Mouse (Mus musculus): ENCODE results near the gene Pdzrn3. TPM values are rescaled to one million over a fixed set of nuclear protein-coding genes. Genes with fewer than 3 reads are reported as not detected.

The Pdzrn3 gene
- total and polyA plus RNA-seq, 3 experiments: 0.08 TPM; not detected in 2

DNA sequence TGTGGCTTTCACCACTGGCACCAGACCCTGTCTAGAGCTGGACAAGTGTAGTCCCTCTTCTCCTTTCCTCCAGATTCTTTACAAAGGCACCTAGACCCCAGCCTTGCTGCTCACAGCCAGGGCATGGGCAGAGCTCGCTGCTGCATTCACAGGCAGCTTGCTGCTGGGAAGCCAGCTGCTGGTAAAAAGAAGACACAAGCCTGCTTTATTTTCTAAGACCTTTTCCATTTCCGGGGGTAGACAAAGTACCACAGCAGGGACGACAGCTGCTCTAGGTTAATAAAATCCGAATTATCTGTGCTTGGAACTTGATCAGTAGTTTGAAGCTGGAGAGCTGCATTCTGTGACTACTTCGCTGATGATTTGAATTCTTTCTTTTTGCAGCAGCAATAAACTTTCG lies 59.2 kb downstream of the Pdzrn3 start:
- no peak overlapping the region for H3K9ac ChIP-seq (ENCODE audit: control insufficient read depth, low read depth, low read length, poor library complexity, severe bottlenecking)
- no peak for DNase-seq (ENCODE audit: low read depth, low spot score)
- H3K27me3 ChIP-seq (ENCODE audit: control insufficient read depth in 1 of 2, insufficient read depth in 2 of 2, low read length in 2 of 2): no peaks in the 10 kb centered on the region; a peak in 1 of 4 replicates
- H3K4me3 ChIP-seq (ENCODE audit: control insufficient read depth in 1 of 2, insufficient read depth in 1 of 2, low read depth in 2 of 2, low read length in 2 of 2): no peak overlapping the region
- H3K9me3 ChIP-seq (replicated peaks; ENCODE audit: insufficient read depth, low read length): no peaks in the 10 kb centered on the region
- no peaks in the 10 kb centered on the region for H3K4me1 ChIP-seq (ENCODE audit: control insufficient read depth in 1 of 2, insufficient read depth in 2 of 2, low read length in 2 of 2)
- TF ChIP-seq SIN3A (IDR thresholded peaks at IDR 0.05; ENCODE audit: low read length) (no peak), HCFC1 (IDR thresholded peaks at IDR 0.05; ENCODE audit: low read depth, low read length) (no peak), MAFK (IDR thresholded peaks at IDR 0.05; ENCODE audit: borderline replicate concordance, low read depth, low read length) (no peak), EP300 (IDR thresholded peaks at IDR 0.05; ENCODE audit: low read depth in 1 of 2, low read length in 2 of 2) (no peak), GATA1 (IDR thresholded peaks at IDR 0.05; ENCODE audit: low read depth, low read length) (no peak), BHLHE40 (IDR thresholded peaks at IDR 0.05; ENCODE audit: borderline replicate concordance, low read depth, low read length) (no peak), MAZ (IDR thresholded peaks at IDR 0.05; ENCODE audit: low read depth, low read length) (no peak), MYC (IDR thresholded peaks at IDR 0.05; ENCODE audit: low read depth, low read length) (no peak), ZKSCAN1 (IDR thresholded peaks at IDR 0.05; ENCODE audit: low read depth, low read length) (no peak), GABPA (IDR thresholded peaks at IDR 0.05; ENCODE audit: low read depth, low read length) (no peak), ELF1 (IDR thresholded peaks at IDR 0.05; ENCODE audit: low read depth, low read length) (no peak), JUND (IDR thresholded peaks at IDR 0.05; ENCODE audit: low read depth, low read length) (no peak), POLR2AphosphoS2 (IDR thresholded peaks at IDR 0.05; ENCODE audit: low read length) (no peak), TBP (IDR thresholded peaks at IDR 0.05; ENCODE audit: low read depth, low read length) (no peak), CTCF (IDR thresholded peaks at IDR 0.05 in 2 of 3, conservative IDR thresholded peaks at IDR 0.05 in 1 of 3; ENCODE audit: control insufficient read depth in 1 of 3, insufficient read depth in 1 of 3, low read depth in 2 of 3, low read length in 3 of 3, poor library complexity in 1 of 3, severe bottlenecking in 1 of 3) (no peak), RCOR1 (IDR thresholded peaks at IDR 0.05; ENCODE audit: low read depth, low read length) (no peak)
- H3K79me2 ChIP-seq (ENCODE audit: control insufficient read depth, insufficient read depth, low read length, poor library complexity): no peaks in the 10 kb centered on the region
- H3K27ac ChIP-seq (ENCODE audit: control insufficient read depth, low read depth, low read length): no peak overlapping the region
- no peaks in the 10 kb centered on the region for H3K36me3 ChIP-seq (ENCODE audit: control insufficient read depth in 1 of 2, insufficient read depth in 2 of 2, low read length in 2 of 2)

DNA sequence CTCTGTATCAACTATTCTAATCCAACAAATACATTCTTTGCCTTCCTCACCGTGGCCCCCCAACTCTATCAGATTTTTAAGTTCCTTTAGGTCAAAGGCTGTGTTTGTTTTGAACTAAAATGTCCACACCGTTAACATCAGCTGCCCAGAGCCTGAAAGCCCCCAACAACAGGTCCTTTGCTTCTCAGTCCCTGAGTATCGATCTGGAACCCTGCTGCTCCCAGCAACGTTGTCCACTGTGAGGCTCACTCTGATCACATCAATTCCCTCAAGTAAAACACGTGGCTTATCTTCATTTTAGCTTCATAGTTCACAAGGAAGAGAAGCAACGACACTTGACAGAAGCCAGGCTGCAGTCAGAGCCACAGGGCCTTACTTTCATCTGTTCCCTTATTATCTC lies 66.3 kb downstream of the Pdzrn3 start:
- H3K9ac ChIP-seq (ENCODE audit: control insufficient read depth, low read depth, low read length, poor library complexity, severe bottlenecking): no peak overlapping the region
- H3K4me1 ChIP-seq (ENCODE audit: control insufficient read depth in 1 of 2, insufficient read depth in 2 of 2, low read length in 2 of 2): peaks cover 6 to 19% of the 10 kb centered on the region in 2 experiments
- H3K9me3 ChIP-seq (replicated peaks; ENCODE audit: insufficient read depth, low read length): no peaks in the 10 kb centered on the region
- no peaks in the 10 kb centered on the region for H3K79me2 ChIP-seq (ENCODE audit: control insufficient read depth, insufficient read depth, low read length, poor library complexity)
- no peaks in the 10 kb centered on the region for H3K27me3 ChIP-seq (ENCODE audit: control insufficient read depth in 1 of 2, insufficient read depth in 2 of 2, low read length in 2 of 2)
- H3K27ac ChIP-seq (ENCODE audit: control insufficient read depth, low read depth, low read length): no peak overlapping the region
- TF ChIP-seq KAT2A (conservative IDR thresholded peaks at IDR 0.05; ENCODE audit: low read depth, low read length) (no peak), MAX (IDR thresholded peaks at IDR 0.05; ENCODE audit: low read length) (peak; percentile 35; the same call in 1 of the 2 replicates)
- no peak for DNase-seq (ENCODE audit: low read depth, low spot score)
- H3K4me3 ChIP-seq (ENCODE audit: control insufficient read depth in 1 of 2, insufficient read depth in 1 of 2, low read depth in 2 of 2, low read length in 2 of 2): no peak overlapping the region
- H3K36me3 ChIP-seq (ENCODE audit: control insufficient read depth in 1 of 2, insufficient read depth in 2 of 2, low read length in 2 of 2): peaks cover 0 to 10% of the 10 kb centered on the region in 2 experiments; a peak in 2 of 4 replicates
